In genomic region chr12:110903536-110903935, GRCm38 (mm10) we compare ENCODE assay signal across 11 mouse cellular contexts. TPM values are rescaled to one million over a fixed set of nuclear protein-coding genes. Genes with fewer than 3 reads are reported as not detected.
DNase-seq lines count a peak whose midpoint lies in the region; ATAC-seq and TF ChIP-seq lines count a peak whose summit lies in the region.
"Had no signal": no experiment of that assay in that cellular context is flagged by ENCODE, and none has a peak within 500 bp of the region (broad histone marks: within the 10 kb centered on the region; RNA-seq: fewer than 3 reads in every experiment).

No protein-coding gene starts in this region.

- H3K36me3 ChIP-seq in liver, embryonic 12.5 days = peaks cover 4% of the 10 kb centered on the region
- H3K36me3 ChIP-seq in kidney, postnatal 0 days (ENCODE audit: insufficient read depth, low read length) = no peaks in the 10 kb centered on the region
- H3K36me3 ChIP-seq in splenic B cell, adult 2 months (ENCODE audit: control insufficient read depth, insufficient read depth, low read length, poor library complexity, severe bottlenecking) = no peaks in the 10 kb centered on the region
- H3K36me3 ChIP-seq in forebrain, postnatal 0 days (ENCODE audit: insufficient read depth) = peaks cover 4% of the 10 kb centered on the region; the same call in 1 of the 2 replicates
- H3K36me3 ChIP-seq: neural tube, embryonic 12.5 days had no signal

- peak; percentile 49 for TF ChIP-seq CTCF in kidney, postnatal 0 days (IDR thresholded peaks at IDR 0.05; ENCODE audit: low read depth)
- no peak for TF ChIP-seq CTCF in forebrain, postnatal 0 days (IDR thresholded peaks at IDR 0.05; ENCODE audit: low read depth)

- peak; percentile 46 for DNase-seq in adrenal gland, postnatal 10 days
- no peak for DNase-seq in adrenal gland, adult 8-10 months
- DNase-seq in liver = peak; percentile 33
- DNase-seq in kidney, postnatal 0 days (ENCODE audit: low spot score) = no peak
- peak; percentile 50 for DNase-seq in splenic B cell, adult 2 months (ENCODE audit: low read depth, low spot score)
- no peak for DNase-seq in forebrain, postnatal 0 days
- DNase-seq in urinary bladder, postnatal 36 days (ENCODE audit: low spot score in 2 of 2) = no peak
- DNase-seq: heart, postnatal 4 days had no signal

- no peak overlapping the region for H3K9ac ChIP-seq in liver, embryonic 12.5 days
- no peak overlapping the region for H3K9ac ChIP-seq in kidney, postnatal 0 days (ENCODE audit: low read depth, low read length)
- H3K9ac ChIP-seq in forebrain, postnatal 0 days = no peak overlapping the region
- H3K9ac ChIP-seq: neural tube, embryonic 12.5 days had no signal

- ATAC-seq in liver, embryonic 12.5 days = no peak
- ATAC-seq in kidney, postnatal 0 days (replicated peaks; ENCODE audit: low FRiP score, low read depth) = no peak
- no peak for ATAC-seq in forebrain, postnatal 0 days

- no peak overlapping the region for H3K27ac ChIP-seq in liver, embryonic 12.5 days
- no peak overlapping the region for H3K27ac ChIP-seq in kidney, postnatal 0 days
- H3K27ac ChIP-seq in forebrain, postnatal 0 days (ENCODE audit: low read depth, low read length) = no peak overlapping the region
- H3K27ac ChIP-seq: macrophage; neural tube, embryonic 12.5 days had no signal

- 0 out of 2 replicates have a peak, but pooled peaks cover 4% of the 10 kb centered on the region for H3K4me1 ChIP-seq in liver, embryonic 12.5 days
- H3K4me1 ChIP-seq in kidney, postnatal 0 days (replicated peaks; ENCODE audit: insufficient read depth, low read length) = 0 out of 2 replicates have a peak, but pooled peaks cover 2% of the 10 kb centered on the region
- H3K4me1 ChIP-seq in forebrain, postnatal 0 days (ENCODE audit: insufficient read depth) = no peaks in the 10 kb centered on the region
- H3K4me1 ChIP-seq: neural tube, embryonic 12.5 days had no signal

- H3K27me3 ChIP-seq in liver, embryonic 12.5 days (replicated peaks) = no peaks in the 10 kb centered on the region
- H3K27me3 ChIP-seq in kidney, postnatal 0 days (ENCODE audit: insufficient read depth, low read length) = no peaks in the 10 kb centered on the region
- H3K27me3 ChIP-seq in splenic B cell, adult 2 months (ENCODE audit: control insufficient read depth, insufficient read depth, low read length, poor library complexity, severe bottlenecking) = no peaks in the 10 kb centered on the region; the same call in 1 of the 2 replicates
- H3K27me3 ChIP-seq in forebrain, postnatal 0 days (ENCODE audit: insufficient read depth, low read length) = no peaks in the 10 kb centered on the region
- H3K27me3 ChIP-seq: neural tube, embryonic 12.5 days had no signal

- H3K9me3 ChIP-seq in liver, embryonic 12.5 days (replicated peaks) = no peaks in the 10 kb centered on the region
- no peaks in the 10 kb centered on the region for H3K9me3 ChIP-seq in kidney, postnatal 0 days (replicated peaks; ENCODE audit: low read length)
- no peaks in the 10 kb centered on the region for H3K9me3 ChIP-seq in forebrain, postnatal 0 days (ENCODE audit: low read length)
- H3K9me3 ChIP-seq: neural tube, embryonic 12.5 days had no signal

- no peak overlapping the region for H3K4me2 ChIP-seq in liver, embryonic 12.5 days
- H3K4me2 ChIP-seq in kidney, postnatal 0 days (ENCODE audit: low read length) = no peak overlapping the region
- H3K4me2 ChIP-seq in forebrain, postnatal 0 days (ENCODE audit: low read depth) = no peak overlapping the region
- H3K4me2 ChIP-seq: neural tube, embryonic 12.5 days had no signal

- 75% methylated on average over 2 of the region's 2 CpGs for WGBS in liver, embryonic 12.5 days (ENCODE audit: insufficient replicate concordance)
- whole genome bisulfite sequencing in kidney, postnatal 0 days = 95% methylated on average over 2 of the region's 2 CpGs
- WGBS in forebrain, postnatal 0 days = 84% methylated on average over 2 of the region's 2 CpGs

- H3K4me3 ChIP-seq in liver, embryonic 12.5 days = no peak overlapping the region
- no peak overlapping the region for H3K4me3 ChIP-seq in kidney, postnatal 0 days (replicated peaks; ENCODE audit: low read depth, low read length)
- no peak overlapping the region for H3K4me3 ChIP-seq in forebrain, postnatal 0 days (ENCODE audit: low read depth, low read length)
- H3K4me3 ChIP-seq: neural tube, embryonic 12.5 days had no signal

RNA-seq across cellular contexts. Expression of gene Tecpr2, which starts 14.5 kb away (rescaled TPM):
- total RNA-seq in adrenal gland, postnatal 10 days (2021) = 10 to 100 TPM in 1 of 2 experiments, 1 to 10 TPM in 1; 8.9 to 10.3 TPM
- total RNA-seq in adrenal gland, adult 8-10 months (2022) = 10 to 100 TPM; 10.1 to 16.4 (median 12.9) TPM
- 3.4 and 3.6 TPM in 2 replicates for polyA plus RNA-seq in liver, embryonic 12.5 days (2016; fragmentation: Nextera tagmentation; extraction: Ambion mirVana)
- 1.8 and 2.0 TPM in 2 replicates for polyA plus RNA-seq in kidney, postnatal 0 days (2015; fragmentation: Nextera tagmentation; extraction: Ambion mirVana)
- 20.8 and 25.6 TPM in 2 replicates for total RNA-seq in forebrain, postnatal 0 days (2014; rRNA removed)
- 3.4 and 5.6 TPM in 2 replicates for polyA plus RNA-seq in forebrain, postnatal 0 days (2015; fragmentation: Nextera tagmentation; extraction: Ambion mirVana)

RNA-seq across cellular contexts. Expression of gene Cinp, which starts 14.6 kb away (rescaled TPM):
- total RNA-seq in adrenal gland, postnatal 10 days (2021) = 10 to 100 TPM; 40.5 to 46.3 TPM
- total RNA-seq in adrenal gland, adult 8-10 months (2022) = 10 to 100 TPM; 37.4 to 39.6 (median 38.6) TPM
- polyA plus RNA-seq in liver, embryonic 12.5 days (2016; fragmentation: Nextera tagmentation; extraction: Ambion mirVana) = 99.0 and 103 TPM in 2 replicates
- 59.0 and 59.2 TPM in 2 replicates for polyA plus RNA-seq in kidney, postnatal 0 days (2015; fragmentation: Nextera tagmentation; extraction: Ambion mirVana)
- total RNA-seq in forebrain, postnatal 0 days (2014; rRNA removed) = 93.6 and 116 TPM in 2 replicates
- 82.2 and 92.3 TPM in 2 replicates for polyA plus RNA-seq in forebrain, postnatal 0 days (2015; fragmentation: Nextera tagmentation; extraction: Ambion mirVana)

RNA-seq across cellular contexts. Expression of gene Zfp839, which starts 53.5 kb away (rescaled TPM):
- 10 to 100 TPM; 11.4 to 15.4 TPM for total RNA-seq in adrenal gland, postnatal 10 days (2021)
- total RNA-seq in adrenal gland, adult 8-10 months (2022) = 10 to 100 TPM; 15.5 to 22.4 (median 18.4) TPM
- polyA plus RNA-seq in liver, embryonic 12.5 days (2016; fragmentation: Nextera tagmentation; extraction: Ambion mirVana) = 3.2 and 4.0 TPM in 2 replicates
- polyA plus RNA-seq in kidney, postnatal 0 days (2015; fragmentation: Nextera tagmentation; extraction: Ambion mirVana) = 2.2 and 2.3 TPM in 2 replicates
- total RNA-seq in forebrain, postnatal 0 days (2014; rRNA removed) = 4.5 and 5.9 TPM in 2 replicates
- 0.63 and 2.4 TPM in 2 replicates for polyA plus RNA-seq in forebrain, postnatal 0 days (2015; fragmentation: Nextera tagmentation; extraction: Ambion mirVana)

Comparison
In these comparisons a context has a peak if more than half of its experiments do, and no peak if none do; other contexts are left out.
1. DNase-seq: peak in adrenal gland, postnatal 10 days (single experiment), liver (single experiment) and splenic B cell, adult 2 months (single experiment); none in adrenal gland, adult 8-10 months (single experiment), kidney, postnatal 0 days (single experiment), forebrain, postnatal 0 days (single experiment) and urinary bladder, postnatal 36 days (0 of 2).